Mouse (Mus musculus): ENCODE results near the gene Fam234b.

- no peak for TF ChIP-seq CTCF (conservative IDR thresholded peaks at IDR 0.05; ENCODE audit: low read length)
- no peak for TF ChIP-seq POU5F1 (IDR thresholded peaks at IDR 0.05; ENCODE audit: borderline replicate concordance, low read length)
- no peak for TF ChIP-seq NANOG (IDR thresholded peaks at IDR 0.05; ENCODE audit: borderline replicate concordance, low read length)
Measured at GRCm38 (mm10) chr6:135165191-135165590, 32.6 kb upstream of the Fam234b start.

All from E14TG2a.4 (cell line).